27 mouse cellular contexts compared by ENCODE assay signal in genomic region chr19:28395584-28395861, GRCm38 (mm10).
A peak's percentile ranks its signal among the peaks of the same experiment; 100 is the strongest.
DNase-seq lines count a peak whose midpoint lies in the region; ATAC-seq lines count a peak whose summit lies in the region.
"Had no signal": no experiment of that assay in that cellular context is flagged by ENCODE, and none has a peak within 500 bp of the region (broad histone marks: within the 10 kb centered on the region; RNA-seq: fewer than 3 reads in every experiment).

No protein-coding gene starts in this region.

- no peaks in the 10 kb centered on the region for H3K36me3 ChIP-seq in forebrain, embryonic 11.5 days (ENCODE audit: control insufficient read depth, insufficient read depth, low read length)
- no peaks in the 10 kb centered on the region for H3K36me3 ChIP-seq in forebrain, embryonic 10.5 days (replicated peaks)
- no peaks in the 10 kb centered on the region for H3K36me3 ChIP-seq in kidney, embryonic 16.5 days (ENCODE audit: insufficient read depth, low read length)
- no peaks in the 10 kb centered on the region for H3K36me3 ChIP-seq in midbrain, embryonic 13.5 days
- no peaks in the 10 kb centered on the region for H3K36me3 ChIP-seq in midbrain, embryonic 14.5 days (ENCODE audit: control insufficient read depth, insufficient read depth, low read length)
- H3K36me3 ChIP-seq in midbrain, embryonic 16.5 days (ENCODE audit: control insufficient read depth, insufficient read depth, low read length): no peaks in the 10 kb centered on the region
- H3K36me3 ChIP-seq: embryonic facial prominence, embryonic 13.5 days; heart, embryonic 10.5 days; kidney, embryonic 15.5 days; limb, embryonic 15.5 days had no signal

- WGBS in forebrain, embryonic 11.5 days: 58% methylated on average over 1 of the region's 1 CpGs
- WGBS in forebrain, embryonic 10.5 days: 87% methylated on average over 1 of the region's 1 CpGs
- WGBS in kidney, embryonic 16.5 days: 43% methylated on average over 1 of the region's 1 CpGs
- WGBS in midbrain, embryonic 13.5 days: 66% methylated on average over 1 of the region's 1 CpGs
- WGBS in midbrain, embryonic 14.5 days: 64% methylated on average over 1 of the region's 1 CpGs
- WGBS in midbrain, embryonic 16.5 days: 66% methylated on average over 1 of the region's 1 CpGs

- no peak overlapping the region for H3K4me3 ChIP-seq in forebrain, embryonic 11.5 days (ENCODE audit: low read depth, low read length)
- H3K4me3 ChIP-seq in forebrain, embryonic 10.5 days: no peak overlapping the region
- H3K4me3 ChIP-seq in kidney, embryonic 16.5 days (ENCODE audit: low read length): no peak overlapping the region
- H3K4me3 ChIP-seq in midbrain, embryonic 13.5 days (replicated peaks): no peak overlapping the region
- no peak overlapping the region for H3K4me3 ChIP-seq in midbrain, embryonic 14.5 days (replicated peaks; ENCODE audit: low read depth, low read length)
- H3K4me3 ChIP-seq in midbrain, embryonic 16.5 days (ENCODE audit: low read depth, low read length): no peak overlapping the region
- H3K4me3 ChIP-seq: embryonic facial prominence, embryonic 13.5 days; erythroblast, embryonic 14.5 days; gastrocnemius, adult 2 months; heart, embryonic 10.5 days; kidney, embryonic 15.5 days; left cerebral cortex, adult 2 months; limb, embryonic 15.5 days; megakaryocyte, embryonic 14.5 days; myocyte had no signal

- no peak overlapping the region for H3K9ac ChIP-seq in forebrain, embryonic 11.5 days (ENCODE audit: low read length)
- no peak overlapping the region for H3K9ac ChIP-seq in kidney, embryonic 16.5 days (replicated peaks; ENCODE audit: low read length)
- no peak overlapping the region for H3K9ac ChIP-seq in midbrain, embryonic 13.5 days (replicated peaks)
- H3K9ac ChIP-seq in midbrain, embryonic 14.5 days (replicated peaks; ENCODE audit: low read length): no peak overlapping the region
- no peak overlapping the region for H3K9ac ChIP-seq in midbrain, embryonic 16.5 days (ENCODE audit: low read depth, low read length)
- H3K9ac ChIP-seq: embryonic facial prominence, embryonic 13.5 days; kidney, embryonic 15.5 days; limb, embryonic 15.5 days; liver, embryonic 14.5 days; lung, embryonic 14.5 days had no signal

- no peaks in the 10 kb centered on the region for H3K27me3 ChIP-seq in forebrain, embryonic 11.5 days (ENCODE audit: control insufficient read depth, insufficient read depth, low read length)
- peaks cover 32% of the 10 kb centered on the region for H3K27me3 ChIP-seq in forebrain, embryonic 10.5 days (ENCODE audit: poor library complexity, severe bottlenecking)
- no peaks in the 10 kb centered on the region for H3K27me3 ChIP-seq in kidney, embryonic 16.5 days (ENCODE audit: insufficient read depth, low read length)
- peaks cover 4% of the 10 kb centered on the region; the same call in 1 of the 2 replicates for H3K27me3 ChIP-seq in midbrain, embryonic 13.5 days
- H3K27me3 ChIP-seq in midbrain, embryonic 14.5 days (ENCODE audit: control insufficient read depth, insufficient read depth, low read length): no peaks in the 10 kb centered on the region
- H3K27me3 ChIP-seq in midbrain, embryonic 16.5 days (ENCODE audit: control insufficient read depth, insufficient read depth, low read depth, low read length): no peaks in the 10 kb centered on the region; the same call in 1 of the 2 replicates
- H3K27me3 ChIP-seq: embryonic facial prominence, embryonic 13.5 days; kidney, embryonic 15.5 days; limb, embryonic 15.5 days; megakaryocyte, embryonic 14.5 days had no signal

- ATAC-seq in forebrain, embryonic 11.5 days (replicated peaks; ENCODE audit: low FRiP score): peak; percentile 39; the same call in 1 of the 2 replicates
- peak; percentile 27; the same call in 1 of the 2 replicates for ATAC-seq in kidney, embryonic 16.5 days (ENCODE audit: low FRiP score, low TSS enrichment)
- ATAC-seq in midbrain, embryonic 13.5 days: peak; percentile 34; the same call in 1 of the 2 replicates
- ATAC-seq in midbrain, embryonic 14.5 days (ENCODE audit: low FRiP score, low TSS enrichment): no peak
- ATAC-seq in midbrain, embryonic 16.5 days: peak; percentile 28; the same call in 1 of the 2 replicates
- ATAC-seq: activated CD4-positive, CD25-positive, alpha-beta regulatory T cell, adult 4 months; intestine, embryonic 16.5 days had no signal

- peaks cover 3% of the 10 kb centered on the region; the same call in 1 of the 2 replicates for H3K4me1 ChIP-seq in forebrain, embryonic 11.5 days (replicated peaks; ENCODE audit: control insufficient read depth, insufficient read depth, low read length)
- peaks cover 31% of the 10 kb centered on the region for H3K4me1 ChIP-seq in forebrain, embryonic 10.5 days
- H3K4me1 ChIP-seq in kidney, embryonic 16.5 days (ENCODE audit: insufficient read depth, low read length): no peaks in the 10 kb centered on the region; the same call in 1 of the 2 replicates
- peaks cover 14% of the 10 kb centered on the region for H3K4me1 ChIP-seq in midbrain, embryonic 13.5 days (replicated peaks)
- peaks cover 7% of the 10 kb centered on the region for H3K4me1 ChIP-seq in midbrain, embryonic 14.5 days (ENCODE audit: control insufficient read depth, insufficient read depth, low read length)
- H3K4me1 ChIP-seq in midbrain, embryonic 16.5 days (ENCODE audit: control insufficient read depth, insufficient read depth, low read length): 0 out of 2 replicates have a peak, but pooled peaks cover 2% of the 10 kb centered on the region
- H3K4me1 ChIP-seq: heart, embryonic 10.5 days; megakaryocyte, embryonic 14.5 days had no signal

- H3K27ac ChIP-seq in forebrain, embryonic 11.5 days (ENCODE audit: low read depth, low read length): no peak overlapping the region
- no peak overlapping the region for H3K27ac ChIP-seq in forebrain, embryonic 10.5 days
- H3K27ac ChIP-seq in kidney, embryonic 16.5 days (ENCODE audit: low read length): no peak overlapping the region
- H3K27ac ChIP-seq in midbrain, embryonic 13.5 days: 0 out of 2 replicates have a peak overlapping the region, but pooled peaks have one; percentile 19
- H3K27ac ChIP-seq in midbrain, embryonic 14.5 days (replicated peaks; ENCODE audit: low read depth, low read length): no peak overlapping the region
- H3K27ac ChIP-seq in midbrain, embryonic 16.5 days (ENCODE audit: low read length): no peak overlapping the region
- H3K27ac ChIP-seq: embryonic facial prominence, embryonic 13.5 days; gastrocnemius, adult 2 months; heart, embryonic 10.5 days; kidney, embryonic 15.5 days; left cerebral cortex, adult 2 months; limb, embryonic 15.5 days; liver, embryonic 14.5 days had no signal

- no peak overlapping the region for H3K4me2 ChIP-seq in forebrain, embryonic 11.5 days (ENCODE audit: low read depth, low read length, severe bottlenecking)
- no peak overlapping the region for H3K4me2 ChIP-seq in kidney, embryonic 16.5 days (replicated peaks; ENCODE audit: low read depth, low read length)
- H3K4me2 ChIP-seq in midbrain, embryonic 13.5 days (replicated peaks): no peak overlapping the region
- H3K4me2 ChIP-seq in midbrain, embryonic 14.5 days (ENCODE audit: low read length): no peak overlapping the region
- H3K4me2 ChIP-seq in midbrain, embryonic 16.5 days (ENCODE audit: low read length): no peak overlapping the region
- H3K4me2 ChIP-seq: embryonic facial prominence, embryonic 13.5 days; kidney, embryonic 15.5 days; limb, embryonic 15.5 days; lung, embryonic 14.5 days had no signal

- no peaks in the 10 kb centered on the region for H3K9me3 ChIP-seq in forebrain, embryonic 11.5 days (ENCODE audit: control insufficient read depth, low read length)
- H3K9me3 ChIP-seq in forebrain, embryonic 10.5 days: no peaks in the 10 kb centered on the region
- H3K9me3 ChIP-seq in kidney, embryonic 16.5 days (ENCODE audit: low read length): no peaks in the 10 kb centered on the region
- H3K9me3 ChIP-seq in midbrain, embryonic 13.5 days: no peaks in the 10 kb centered on the region
- no peaks in the 10 kb centered on the region for H3K9me3 ChIP-seq in midbrain, embryonic 14.5 days (ENCODE audit: control insufficient read depth, low read length)
- H3K9me3 ChIP-seq in midbrain, embryonic 16.5 days (replicated peaks; ENCODE audit: control insufficient read depth, low read length, poor library complexity, severe bottlenecking): no peaks in the 10 kb centered on the region
- H3K9me3 ChIP-seq: embryonic facial prominence, embryonic 13.5 days; heart, embryonic 10.5 days; kidney, embryonic 15.5 days; limb, embryonic 15.5 days; megakaryocyte, embryonic 14.5 days had no signal

- DNase-seq in forebrain, embryonic 11.5 days (ENCODE audit: low spot score): no peak
- DNase-seq in forebrain, embryonic 10.5 days (ENCODE audit: extremely low spot score, low spot score): no peak
- no peak for DNase-seq in kidney, postnatal 25 days
- DNase-seq in midbrain, embryonic 14.5 days: no peak
- DNase-seq in gastrocnemius, postnatal 10 days: no peak
- DNase-seq: adrenal gland, postnatal 10 days; cerebellum, adult 2 months; cerebellum, postnatal 36 days; gastrocnemius, adult 2 months; heart, postnatal 4 days; lung, embryonic 14.5 days; right cerebral cortex, postnatal 4 days; thymus, postnatal 25 days had no signal
